Mouse (Mus musculus) cerebellum, adult 2 months (tissue): ENCODE measurements at regions not wholly inside any gene's neighbourhood (a gene's known extent, or its start where the extent isn't known, plus 50 kb on each side); places are given as distances from the start of the nearest gene placed in this dataset.

Experiments
- CTCF ChIP-seq: fragments of 200-500 bp; IDR thresholded peaks from 2 replicates; pipeline ENCODE4 v1.5.1; 2011; ENCODE audit warnings: low read depth, mild to moderate bottlenecking, control low read depth, low read length, moderate library complexity, borderline replicate concordance; ENCODE audit not compliant: insufficient read depth
- POLR2A ChIP-seq: fragments of 200-500 bp; IDR thresholded peaks from 2 replicates; pipeline ENCODE4 v1.6.1; 2011; ENCODE audit warnings: low read length, control low read depth, borderline replicate concordance; ENCODE audit not compliant: insufficient read depth

- TF ChIP-seq CTCF (no peak), POLR2A (no peak)
Observed at GRCm38 (mm10) chrX:105413351-105413750, 86.2 kb upstream of the Cypt2 start.
